Mouse (Mus musculus) stomach, adult 2 months (tissue): Measurements from ENCODE around the gene Ssbp3. TPM values are rescaled to one million over a fixed set of nuclear protein-coding genes. Genes with fewer than 3 reads are reported as not detected.

Experiments used
- polyA plus RNA-seq: library from polyadenylated mRNA; depleted of rRNA; stranded (reverse); fragments of >200 nt; gene quantifications from 2 replicates; pipeline ENCODE4 v1.2.3, GENCODE M21; 2012; rRNA removed

Gene Ssbp3
- polyA plus RNA-seq, result 28.7 and 40.7 TPM in 2 replicates

DNA sequence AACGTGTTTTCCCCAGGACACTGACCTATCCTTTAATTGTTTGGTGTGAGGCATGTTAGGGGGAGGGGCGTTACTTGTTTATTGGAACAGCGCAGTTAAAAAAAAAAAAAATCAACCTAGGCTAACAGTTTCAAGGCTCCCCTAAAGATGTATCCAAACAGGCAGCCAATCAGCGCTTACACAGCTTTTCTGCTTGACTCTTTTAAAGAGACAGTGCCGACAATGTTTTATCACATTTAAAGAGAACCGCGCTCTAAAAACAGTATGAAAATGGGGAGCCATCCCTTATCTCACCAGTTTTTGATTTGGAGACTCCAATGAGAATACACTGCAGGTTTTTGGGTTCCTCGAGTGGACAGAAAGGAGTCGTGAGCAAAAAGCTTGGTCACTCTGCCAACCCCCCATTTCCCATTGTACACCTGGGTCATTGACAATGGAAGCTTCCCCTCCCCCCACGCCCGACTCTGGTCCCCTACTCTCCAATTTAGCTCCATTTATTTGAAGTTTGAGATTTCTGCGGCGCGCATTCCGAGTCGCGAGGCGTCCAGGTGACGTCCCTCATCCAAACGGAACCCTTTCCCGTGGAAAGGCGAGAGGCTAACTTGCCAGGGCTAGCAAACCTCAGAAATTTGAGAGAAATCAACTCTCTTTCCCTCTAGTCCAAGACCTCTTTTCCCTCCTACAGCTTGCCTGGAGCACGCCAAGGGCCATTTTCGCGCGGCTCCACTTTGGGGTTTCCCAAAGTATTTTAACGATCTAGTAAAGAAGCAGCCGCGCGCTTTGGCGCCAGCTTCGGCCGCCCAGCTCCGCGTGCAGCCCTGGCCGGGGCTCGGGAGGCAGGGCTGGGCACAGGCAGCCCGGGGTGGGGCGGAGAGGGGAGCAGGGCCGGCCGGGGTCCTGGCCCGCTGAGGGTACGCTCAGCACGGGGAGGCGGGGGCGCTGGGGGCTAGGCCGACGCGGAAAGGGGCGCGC is at the start of gene Ssbp3:
TSS of gene Ssbp3 (plus strand) at position 501 of the 972 bp plus-strand sequence.

DNA sequence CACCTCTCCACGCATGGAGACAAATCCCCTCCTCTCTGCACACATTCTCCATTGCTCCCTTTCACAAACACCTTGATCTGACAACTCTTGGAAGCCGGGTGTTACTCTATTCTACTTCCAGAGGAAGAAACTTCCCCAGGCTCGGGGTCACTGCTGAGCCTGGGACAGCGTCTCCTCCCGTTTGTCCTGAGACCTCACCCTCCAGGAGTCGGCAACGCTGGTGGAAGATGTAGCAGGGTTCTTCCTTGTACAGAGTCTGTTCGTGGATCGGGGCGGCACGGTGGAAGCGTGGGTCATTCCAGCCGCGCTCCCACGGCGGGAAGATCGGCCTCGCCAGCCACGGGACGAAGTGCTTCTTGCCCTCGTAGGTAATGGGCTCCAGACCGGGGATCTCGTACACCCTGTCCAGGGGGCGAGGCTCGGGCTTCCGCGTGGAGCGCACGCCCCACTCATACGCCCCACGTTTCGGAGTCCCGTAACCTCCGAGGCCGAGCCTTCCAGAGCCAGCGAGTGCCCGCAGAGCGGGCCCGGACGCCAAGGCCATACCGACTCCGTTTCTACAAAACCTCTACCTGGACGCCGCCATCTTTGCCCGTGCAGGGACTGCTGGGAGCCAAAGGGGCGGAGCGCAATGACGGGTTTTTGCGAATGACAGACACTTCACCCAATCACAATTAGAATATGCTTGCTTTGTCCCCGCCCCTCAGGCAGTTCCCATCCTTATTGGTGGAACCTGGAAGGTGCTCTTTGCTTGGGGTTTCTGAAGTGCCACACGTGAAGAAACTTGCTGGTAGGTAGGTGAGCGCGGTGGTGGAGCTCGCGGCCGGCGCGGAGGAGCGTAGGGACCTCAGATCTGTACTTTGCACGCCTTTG is 156.0 kb downstream of the Ssbp3 start, which contains the start of the genes Mrpl37 and Cyb5rl:
TSS of gene Mrpl37 (minus strand) at position 617 of the 873 bp plus-strand sequence.
TSS of gene Cyb5rl (plus strand) at position 737 of the 873 bp plus-strand sequence.

DNA sequence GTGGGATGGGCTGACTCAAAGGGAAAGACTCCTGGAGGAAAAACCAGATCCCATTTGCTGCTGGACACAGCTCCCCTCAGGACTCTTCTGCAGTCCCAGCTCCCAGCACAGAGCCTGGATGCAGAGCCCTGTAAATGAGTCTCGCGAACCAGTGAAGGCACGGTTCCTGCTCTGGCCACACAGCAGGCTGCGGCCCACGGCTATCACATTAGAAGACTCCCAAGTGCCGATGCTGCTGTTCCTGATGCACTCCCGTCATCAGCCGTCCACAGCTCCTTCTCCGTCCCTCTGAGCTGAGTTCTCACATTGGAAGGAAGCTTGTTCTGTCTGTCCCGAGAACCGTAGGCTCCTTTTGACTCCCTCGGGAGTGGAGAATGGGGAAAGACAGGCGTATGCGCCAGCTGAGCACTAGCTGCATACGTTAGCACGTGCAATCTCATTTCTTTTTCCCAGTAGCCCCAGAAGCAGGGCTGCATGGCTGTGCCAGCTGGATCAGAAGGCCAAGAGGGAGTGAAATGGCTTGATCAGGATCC is 186.4 kb downstream of the Ssbp3 start, which contains the start of gene Cdcp2:
TSS of gene Cdcp2 (plus strand) at position 51 of the 533 bp plus-strand sequence.

Other genes starting within 250 kb of the Ssbp3 start
- 12.4 and 14.4 TPM in 2 replicates for gene Ttc4, start 231.8 kb upstream of the Ssbp3 start, polyA plus RNA-seq
- 0.24 and 0.29 TPM in 2 replicates for gene Mroh7, start 179.8 kb upstream of the Ssbp3 start, polyA plus RNA-seq
- gene Fam151a, start 176.8 kb upstream of the Ssbp3 start, polyA plus RNA-seq, result 0.30 TPM in 1 of 2 replicates, not detected in the other
- gene Acot11, start 105.7 kb upstream of the Ssbp3 start, polyA plus RNA-seq, result 10.4 and 13.1 TPM in 2 replicates
- 20.7 and 22.7 TPM in 2 replicates for gene Mrpl37, start 156.2 kb downstream of the Ssbp3 start, polyA plus RNA-seq
- gene Cyb5rl, start 156.3 kb downstream of the Ssbp3 start, polyA plus RNA-seq, result 2.0 and 2.6 TPM in 2 replicates
- not detected in 2 replicates for gene Cdcp2, start 186.2 kb downstream of the Ssbp3 start, polyA plus RNA-seq